8 mouse cellular contexts compared by ENCODE assay signal in genomic region chr2:162998528-162999230, GRCm38 (mm10). TPM values are rescaled to one million over a fixed set of nuclear protein-coding genes. Genes with fewer than 3 reads are reported as not detected.
DNase-seq lines count a peak whose midpoint lies in the region; ATAC-seq and TF ChIP-seq lines count a peak whose summit lies in the region.

No protein-coding gene starts in this region.

- no peak overlapping the region for H3ac ChIP-seq in C2C12 (ENCODE audit: control insufficient read depth, insufficient read length, low read depth)

- no peak overlapping the region for H3K27ac ChIP-seq in heart, adult 2 months
- no peak overlapping the region for H3K27ac ChIP-seq in limb, embryonic 15.5 days
- no peak overlapping the region for H3K27ac ChIP-seq in midbrain, embryonic 16.5 days (ENCODE audit: low read length)

- H3K79me3 ChIP-seq in C2C12 (ENCODE audit: low read depth): no peaks in the 10 kb centered on the region

- H3K36me3 ChIP-seq in C2C12 (ENCODE audit: control insufficient read depth, insufficient read depth): no peaks in the 10 kb centered on the region
- no peaks in the 10 kb centered on the region for H3K36me3 ChIP-seq in heart, adult 2 months (ENCODE audit: control insufficient read depth, insufficient read depth, low read length)
- no peaks in the 10 kb centered on the region for H3K36me3 ChIP-seq in limb, embryonic 15.5 days
- H3K36me3 ChIP-seq in midbrain, embryonic 16.5 days (ENCODE audit: control insufficient read depth, insufficient read depth, low read length): no peaks in the 10 kb centered on the region
- no peaks in the 10 kb centered on the region for H3K36me3 ChIP-seq in splenic B cell, adult 2 months (ENCODE audit: control insufficient read depth, insufficient read depth, low read length, poor library complexity, severe bottlenecking)

- peaks cover 12% of the 10 kb centered on the region for H3K27me3 ChIP-seq in C2C12 (ENCODE audit: control insufficient read depth, insufficient read depth, insufficient read length)
- H3K27me3 ChIP-seq in heart, adult 2 months (ENCODE audit: control insufficient read depth, insufficient read depth, low read length): no peaks in the 10 kb centered on the region
- H3K27me3 ChIP-seq in limb, embryonic 15.5 days: no peaks in the 10 kb centered on the region
- peaks cover 3% of the 10 kb centered on the region for H3K27me3 ChIP-seq in midbrain, embryonic 16.5 days (ENCODE audit: control insufficient read depth, insufficient read depth, low read depth, low read length)
- H3K27me3 ChIP-seq in splenic B cell, adult 2 months (ENCODE audit: control insufficient read depth, insufficient read depth, low read length, poor library complexity, severe bottlenecking): no peaks in the 10 kb centered on the region

- no peak for TF ChIP-seq EP300 in heart, adult 2 months (IDR thresholded peaks at IDR 0.05; ENCODE audit: insufficient read depth, low read depth, low read length)

- H3K9ac ChIP-seq in heart, adult 2 months (ENCODE audit: low read depth, low read length): no peak overlapping the region
- no peak overlapping the region for H3K9ac ChIP-seq in limb, embryonic 15.5 days
- H3K9ac ChIP-seq in midbrain, embryonic 16.5 days (ENCODE audit: low read depth, low read length): 0 out of 2 replicates have a peak overlapping the region, but pooled peaks have one; percentile 6

- H3K9me3 ChIP-seq in limb, embryonic 15.5 days: no peaks in the 10 kb centered on the region
- no peaks in the 10 kb centered on the region for H3K9me3 ChIP-seq in midbrain, embryonic 16.5 days (replicated peaks; ENCODE audit: control insufficient read depth, low read length, poor library complexity, severe bottlenecking)

- no peaks in the 10 kb centered on the region for H3K79me2 ChIP-seq in C2C12 (ENCODE audit: control insufficient read depth, insufficient read depth)
- H3K79me2 ChIP-seq in heart, adult 2 months (replicated peaks; ENCODE audit: control insufficient read depth, insufficient read depth, low read length): no peaks in the 10 kb centered on the region

- 19% methylated on average over 18 of the region's 18 CpGs for WGBS in heart, adult 2 months
- WGBS in limb, embryonic 15.5 days: 28% methylated on average over 18 of the region's 18 CpGs
- WGBS in midbrain, embryonic 16.5 days: 31% methylated on average over 18 of the region's 18 CpGs

- no peaks in the 10 kb centered on the region for H3K4me1 ChIP-seq in heart, adult 2 months (ENCODE audit: control insufficient read depth, insufficient read depth, low read length)
- H3K4me1 ChIP-seq in limb, embryonic 15.5 days: no peaks in the 10 kb centered on the region; the same call in 1 of the 2 replicates
- no peaks in the 10 kb centered on the region for H3K4me1 ChIP-seq in midbrain, embryonic 16.5 days (ENCODE audit: control insufficient read depth, insufficient read depth, low read length)

- peak; percentile 45; the same call in 1 of the 2 replicates for ATAC-seq in limb, embryonic 15.5 days (ENCODE audit: insufficient number of reproducible peaks, low FRiP score, low TSS enrichment, low read depth)
- no peak for ATAC-seq in midbrain, embryonic 16.5 days

- TF ChIP-seq POLR2A in heart, adult 2 months (IDR thresholded peaks at IDR 0.05; ENCODE audit: insufficient read depth, low read depth, low read length): no peak

- intact Hi-C loops in heart, adult 2 months (cut with DNase I): loop anchor here (1.0 to 2.0 kb wide), 2 partner anchors 30 to 76 kb away; no protein-coding TSS in a partner anchor

- DNase-seq in adrenal gland, adult 18-20 months (ENCODE audit: low spot score in 2 of 2): peak; percentile 57 to 71
- peak; percentile 93 for DNase-seq in embryo, embryonic 10.5 days (ENCODE audit: low spot score)
- DNase-seq in heart, adult 2 months: peak; percentile 42 to 52
- peak; percentile 41 for DNase-seq in kidney, adult 11 months
- DNase-seq in splenic B cell, adult 2 months (ENCODE audit: low read depth, low spot score): peak; percentile 70

- H3K4me3 ChIP-seq in C2C12 (ENCODE audit: insufficient read depth, poor library complexity, severe bottlenecking): no peak overlapping the region
- H3K4me3 ChIP-seq in heart, adult 2 months: no peak overlapping the region
- peak overlapping the region; percentile 12; the same call in 1 of the 2 replicates for H3K4me3 ChIP-seq in limb, embryonic 15.5 days
- H3K4me3 ChIP-seq in midbrain, embryonic 16.5 days (ENCODE audit: low read depth, low read length): peak overlapping the region; percentile 16; the same call in 1 of the 2 replicates

- peak; percentile 51 for TF ChIP-seq CTCF in C2C12 (IDR thresholded peaks at IDR 0.05; ENCODE audit: control insufficient read depth, insufficient read depth, insufficient read length)
- TF ChIP-seq CTCF in heart, adult 2 months (IDR thresholded peaks at IDR 0.05): peak; percentile 94

- H3K4me2 ChIP-seq in limb, embryonic 15.5 days: peak overlapping the region; percentile 10; the same call in 1 of the 2 replicates
- H3K4me2 ChIP-seq in midbrain, embryonic 16.5 days (ENCODE audit: low read length): peak overlapping the region; percentile 36

TF ChIP-seq in C2C12, 6 proteins besides CTCF, POLR2A, EP300 and RAD21:
- no peak for TF ChIP-seq MYOD1 (IDR thresholded peaks at IDR 0.05; ENCODE audit: control insufficient read depth, insufficient read length, low read depth)
- no peak for TF ChIP-seq USF1 (IDR thresholded peaks at IDR 0.05; ENCODE audit: low read depth)
- no peak for TF ChIP-seq CEBPB (IDR thresholded peaks at IDR 0.05; ENCODE audit: low read depth)
- no peak for TF ChIP-seq FOSL1 (IDR thresholded peaks at IDR 0.05; ENCODE audit: insufficient read depth, low read length, poor library complexity, severe bottlenecking)
- TF ChIP-seq MAX (IDR thresholded peaks at IDR 0.05): no peak
- TF ChIP-seq MYOG (IDR thresholded peaks at IDR 0.05; ENCODE audit: control insufficient read depth, extremely low read depth, insufficient read length): no peak
TF ChIP-seq in C2C12: peak in this region for 0.

RNA-seq across cellular contexts. Expression of gene Sgk2, which starts 11.5 kb away (rescaled TPM):
- polyA plus RNA-seq in C2C12 (2012; fragmentation: generic; extraction: Trizol): 0.07 TPM
- under 1 TPM in 1 of 2 experiments, not detected in 1; 0.63 TPM for total RNA-seq in adrenal gland, adult 18-20 months (2021)
- total RNA-seq in heart, adult 2 months (2021): not detected
- polyA plus RNA-seq in heart, adult 2 months (2012; rRNA removed): not detected in 2 replicates
- polyA plus RNA-seq in limb, embryonic 15.5 days (2015; fragmentation: Nextera tagmentation; extraction: Ambion mirVana): 0.05 TPM in 1 of 2 replicates, not detected in the other
- polyA plus RNA-seq in midbrain, embryonic 16.5 days (2015; fragmentation: Nextera tagmentation; extraction: Ambion mirVana): 0.17 TPM in 1 of 2 replicates, not detected in the other

RNA-seq across cellular contexts. Expression of gene Ift52, which starts 18.5 kb away (rescaled TPM):
- polyA plus RNA-seq in C2C12 (2012; fragmentation: generic; extraction: Trizol): 17.6 TPM
- 10 to 100 TPM; 39.5 to 61.6 TPM for total RNA-seq in adrenal gland, adult 18-20 months (2021)
- total RNA-seq in heart, adult 2 months (2021): 10 to 100 TPM; 19.5 to 22.1 TPM
- polyA plus RNA-seq in heart, adult 2 months (2012; rRNA removed): 16.5 and 22.2 TPM in 2 replicates
- 40.8 and 46.8 TPM in 2 replicates for polyA plus RNA-seq in limb, embryonic 15.5 days (2015; fragmentation: Nextera tagmentation; extraction: Ambion mirVana)
- polyA plus RNA-seq in midbrain, embryonic 16.5 days (2015; fragmentation: Nextera tagmentation; extraction: Ambion mirVana): 41.0 and 43.1 TPM in 2 replicates

RNA-seq across cellular contexts. Expression of gene L3mbtl1, which starts 55.4 kb away (rescaled TPM):
- 0.01 TPM for polyA plus RNA-seq in C2C12 (2012; fragmentation: generic; extraction: Trizol)
- under 1 TPM in 1 of 2 experiments, not detected in 1; 0.51 TPM for total RNA-seq in adrenal gland, adult 18-20 months (2021)
- under 1 TPM in 1 of 2 experiments, not detected in 1; 0.65 TPM for total RNA-seq in heart, adult 2 months (2021)
- 0.10 TPM in 1 of 2 replicates, not detected in the other for polyA plus RNA-seq in heart, adult 2 months (2012; rRNA removed)
- polyA plus RNA-seq in limb, embryonic 15.5 days (2015; fragmentation: Nextera tagmentation; extraction: Ambion mirVana): 0.12 and 0.22 TPM in 2 replicates
- 4.6 and 8.3 TPM in 2 replicates for polyA plus RNA-seq in midbrain, embryonic 16.5 days (2015; fragmentation: Nextera tagmentation; extraction: Ambion mirVana)

RNA-seq across cellular contexts. Expression of gene Mybl2, which starts 55.8 kb away (rescaled TPM):
- polyA plus RNA-seq in C2C12 (2012; fragmentation: generic; extraction: Trizol): 37.8 TPM
- 1 to 10 TPM; 1.6 to 1.9 TPM for total RNA-seq in adrenal gland, adult 18-20 months (2021)
- under 1 TPM; 0.16 to 0.41 TPM for total RNA-seq in heart, adult 2 months (2021)
- polyA plus RNA-seq in heart, adult 2 months (2012; rRNA removed): 0.18 and 0.56 TPM in 2 replicates
- 18.6 and 22.5 TPM in 2 replicates for polyA plus RNA-seq in limb, embryonic 15.5 days (2015; fragmentation: Nextera tagmentation; extraction: Ambion mirVana)
- polyA plus RNA-seq in midbrain, embryonic 16.5 days (2015; fragmentation: Nextera tagmentation; extraction: Ambion mirVana): 1.9 and 3.9 TPM in 2 replicates

Comparison
In these comparisons a context has a peak if more than half of its experiments do, and no peak if none do; other contexts are left out.
1. H3K4me3 ChIP-seq: peak in limb, embryonic 15.5 days (single experiment) and midbrain, embryonic 16.5 days (single experiment); none in C2C12 (single experiment) and heart, adult 2 months (single experiment).
2. DNase-seq: peak in every context shown above with its lines; median percentile 93 in embryo, embryonic 10.5 days; 70 in splenic B cell, adult 2 months; 64 in adrenal gland, adult 18-20 months; 47 in heart, adult 2 months; 41 in kidney, adult 11 months.